Mouse (Mus musculus) urinary bladder, adult 2 months (tissue): ENCODE results near the gene Gm20696. TPM values are rescaled to one million over a fixed set of nuclear protein-coding genes. Genes with fewer than 3 reads are reported as not detected.

Experiments
- DNase-seq: peaks from one replicate; pipeline ENCODE4 v3.0.0; 2022; ENCODE audit warnings: low spot score
- polyA plus RNA-seq: library from polyadenylated mRNA; depleted of rRNA; stranded (reverse); fragments of >200 nt; gene quantifications from 2 replicates; pipeline ENCODE4 v1.2.3, GENCODE M21; 2012

Gene Gm20696
- polyA plus RNA-seq, 1 experiment = 1.2 TPM

DNA sequence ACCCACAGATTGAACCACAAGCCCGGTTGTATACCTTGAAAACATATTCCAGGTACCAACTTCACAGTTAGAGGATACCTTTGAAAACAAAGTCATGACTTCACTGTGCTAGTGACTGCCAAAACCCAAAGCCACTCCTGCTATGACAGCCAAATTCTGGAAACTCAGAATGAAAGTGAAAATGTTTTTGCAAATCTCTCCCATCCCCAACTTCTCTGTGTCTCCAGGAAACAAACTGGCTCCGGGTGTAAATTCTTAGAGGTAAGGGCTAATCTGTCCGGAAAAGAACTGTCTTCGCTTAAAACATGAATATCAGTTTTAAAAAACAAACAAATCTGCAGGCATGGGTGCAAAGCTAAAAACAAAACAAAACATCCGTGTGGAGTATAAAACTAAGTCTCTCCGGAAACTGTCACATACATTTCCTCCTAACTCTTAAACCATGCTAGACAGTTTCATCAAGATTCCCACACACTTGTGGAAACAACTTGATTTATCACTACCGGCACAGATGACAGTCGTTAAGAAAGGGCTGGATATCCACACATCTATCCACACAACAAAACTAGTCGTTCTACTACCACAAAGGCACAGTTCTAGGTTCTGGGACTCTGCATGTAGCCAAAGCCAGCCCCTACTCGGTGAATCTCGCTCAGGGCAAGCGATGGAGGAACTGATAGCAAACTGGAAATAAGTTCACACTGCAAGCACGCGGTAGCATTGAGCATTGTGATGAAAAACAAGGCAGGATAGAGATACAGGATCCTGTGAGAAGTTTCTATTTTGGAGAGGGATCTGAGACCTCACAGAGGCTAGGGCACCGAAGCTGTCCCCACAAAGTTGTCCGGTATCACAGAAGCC is 910 bp downstream of the Gm20696 start:
- no peak for DNase-seq

DNA sequence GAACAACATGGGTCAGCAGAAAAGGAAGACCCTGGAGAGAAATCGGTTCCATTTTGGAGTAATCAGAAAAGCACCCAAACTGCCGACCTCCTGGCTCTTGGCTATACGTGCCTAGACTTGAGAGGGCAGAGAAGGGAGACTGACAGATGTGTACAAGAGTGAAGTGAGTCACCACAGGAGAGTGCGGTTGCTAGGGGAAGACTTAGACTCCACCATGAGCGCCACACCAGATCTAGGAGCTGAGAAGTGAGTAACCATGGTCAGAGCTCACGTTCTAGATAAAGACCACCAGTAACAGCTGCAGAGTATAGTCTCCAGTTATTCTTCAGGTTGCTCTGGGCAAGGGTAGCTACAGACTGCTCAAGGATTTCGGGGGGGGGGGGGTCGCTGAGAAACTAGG is 3.4 kb downstream of the Gm20696 start:
- no peak for DNase-seq

DNA sequence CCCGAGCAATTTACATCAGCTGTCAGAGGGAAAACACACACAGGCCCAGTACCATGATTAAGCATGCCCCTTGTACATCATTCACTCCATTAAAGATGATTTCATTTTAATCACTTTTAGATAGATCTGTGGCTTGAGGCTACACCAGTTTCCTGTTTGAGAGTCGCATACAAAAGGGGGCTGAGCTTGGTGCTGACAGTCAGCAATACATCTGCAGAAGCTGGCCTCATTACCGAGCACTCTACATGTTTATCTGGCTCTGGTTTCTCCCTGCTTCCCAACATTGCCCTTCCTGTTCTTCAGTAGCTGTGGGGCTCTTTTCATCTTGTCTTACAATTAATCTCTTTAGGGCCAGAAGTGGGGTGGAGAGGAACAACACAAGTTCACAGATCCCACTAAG is 6.2 kb downstream of the Gm20696 start:
- DNase-seq = no peak

DNA sequence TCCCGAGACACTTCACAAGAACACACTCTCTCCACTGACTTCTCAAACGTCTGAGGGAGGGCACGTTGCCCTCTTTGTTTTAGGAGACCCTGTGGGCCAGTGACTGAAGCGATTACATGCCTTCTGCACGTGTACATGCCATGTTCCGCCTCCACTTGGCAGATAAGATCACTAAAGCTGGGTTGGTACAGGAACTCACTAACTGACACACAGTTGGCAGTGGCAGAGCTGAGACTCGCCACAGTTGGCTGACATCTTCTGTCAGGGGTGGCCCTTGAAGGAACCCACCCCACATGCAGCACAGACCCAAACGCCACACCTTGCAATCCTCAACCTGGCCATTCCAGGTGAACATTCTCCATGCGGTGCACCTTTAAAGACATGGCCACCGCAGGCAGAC is 8.0 kb downstream of the Gm20696 start:
- DNase-seq = no peak

DNA sequence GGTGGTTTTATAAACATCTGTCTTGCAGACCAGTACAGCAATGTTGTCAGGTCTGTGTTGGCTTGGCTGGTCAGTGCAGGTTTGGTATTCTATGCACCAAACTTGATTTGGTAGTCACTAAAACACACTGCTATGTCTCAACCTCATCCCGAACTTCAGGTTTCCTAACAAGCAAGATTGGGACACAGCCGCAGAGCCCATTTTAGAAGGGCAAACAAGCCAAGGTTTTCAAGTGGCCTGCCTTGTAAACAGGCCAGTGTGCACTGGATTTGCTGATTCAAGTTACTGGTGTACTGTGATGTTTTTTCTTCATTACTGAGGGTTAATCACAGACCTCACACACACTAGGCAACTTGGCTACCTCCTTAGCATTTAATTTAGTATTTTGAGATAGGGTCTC is 10.5 kb downstream of the Gm20696 start:
- no peak for DNase-seq

DNA sequence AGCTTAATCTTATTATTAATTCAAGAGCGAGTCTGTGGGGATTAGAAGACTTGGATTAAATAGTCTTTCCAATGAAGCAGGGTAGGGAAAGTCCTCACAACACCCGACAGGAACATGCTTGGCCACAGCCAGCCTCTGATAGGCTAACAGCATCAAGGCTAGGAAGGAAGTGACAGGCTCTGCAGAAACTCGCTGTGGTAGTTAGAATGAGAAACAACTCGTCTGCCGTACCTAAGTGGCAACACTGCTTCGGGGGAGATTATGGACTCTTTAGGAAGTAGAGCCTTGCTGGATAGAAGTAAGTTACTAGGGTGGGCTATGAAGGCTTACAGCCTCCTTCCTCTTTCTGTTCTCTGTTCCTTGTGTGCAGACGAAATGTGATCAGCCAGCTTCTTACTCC is 11.1 kb downstream of the Gm20696 start:
- DNase-seq = no peak

DNA sequence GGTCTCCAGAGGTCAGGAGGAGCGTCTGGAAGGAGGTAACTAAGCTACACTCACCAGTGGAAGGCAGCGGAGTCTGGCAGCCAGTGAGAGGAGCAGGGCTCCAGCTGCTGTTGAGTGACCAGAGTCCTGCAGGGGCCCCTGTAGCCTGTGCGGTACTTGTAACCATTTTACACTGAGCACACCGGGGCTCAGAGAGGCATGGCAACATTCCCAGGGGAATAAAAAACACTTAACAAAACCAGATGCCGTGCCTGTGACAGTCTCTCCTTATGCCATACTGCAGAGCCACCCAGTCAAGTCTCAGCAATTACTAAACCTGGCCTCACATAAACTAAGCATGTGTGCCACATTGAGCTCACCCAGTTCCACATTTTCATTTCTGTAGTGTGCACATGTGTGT is 12.3 kb downstream of the Gm20696 start:
- no peak for DNase-seq

DNA sequence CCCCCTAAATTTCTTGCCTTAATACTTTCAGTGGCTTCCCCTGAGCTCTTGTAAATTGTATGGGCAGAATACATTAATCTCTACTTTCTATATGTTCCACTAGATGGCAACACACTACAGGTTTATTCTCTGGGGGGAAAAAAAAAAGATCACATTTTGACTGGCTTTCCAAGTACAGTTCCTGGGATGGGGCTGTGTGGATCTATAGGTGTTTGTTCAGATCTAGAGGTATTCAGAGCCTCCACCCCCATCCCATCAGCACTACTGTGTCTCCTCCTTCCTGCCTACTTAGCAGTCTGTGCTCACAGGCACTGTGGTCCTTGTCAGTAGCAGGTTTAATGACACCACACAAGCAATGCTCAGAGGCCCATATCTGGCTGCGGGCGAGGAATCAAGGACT is 14.3 kb downstream of the Gm20696 start:
- no peak for DNase-seq

DNA sequence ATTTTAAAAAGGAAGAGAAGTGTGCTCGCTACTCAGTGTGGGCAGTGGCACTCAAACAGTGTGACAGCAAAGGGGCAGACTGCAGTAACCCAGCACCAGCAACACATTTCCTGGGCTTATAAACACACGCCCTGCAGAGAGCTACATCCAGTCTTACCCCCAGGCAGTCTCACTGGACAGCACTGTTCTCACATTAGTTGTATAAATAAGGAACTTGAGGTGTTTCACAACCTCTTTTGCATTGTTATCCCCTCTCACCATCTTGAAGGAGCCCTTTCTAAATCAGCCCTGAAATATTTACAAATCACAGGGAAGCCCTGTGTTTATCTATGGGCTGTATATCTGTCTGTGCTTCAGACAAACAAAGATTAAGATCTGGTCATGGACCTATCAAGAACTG is 17.3 kb downstream of the Gm20696 start:
- DNase-seq = no peak

DNA sequence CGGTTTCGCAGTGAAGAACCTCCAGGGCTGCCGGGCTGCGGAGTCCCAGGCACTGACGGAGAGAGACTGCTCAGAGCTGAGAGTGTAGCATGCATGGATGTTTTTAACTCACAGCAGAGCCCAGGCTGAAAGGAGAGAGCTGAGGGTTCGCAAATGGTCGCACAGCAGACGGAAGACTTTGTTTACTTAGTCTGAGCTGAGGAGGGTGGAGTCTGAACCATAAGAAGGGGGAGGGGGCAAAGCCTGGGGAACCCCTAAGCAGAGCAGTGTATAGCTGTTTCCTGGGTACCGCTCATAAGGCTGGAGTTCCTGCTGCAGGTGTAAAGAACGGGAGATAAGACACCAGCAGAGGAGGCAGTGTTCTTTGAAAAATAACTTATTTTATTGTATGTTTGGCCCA is 20.3 kb downstream of the Gm20696 start:
- DNase-seq = no peak

DNA sequence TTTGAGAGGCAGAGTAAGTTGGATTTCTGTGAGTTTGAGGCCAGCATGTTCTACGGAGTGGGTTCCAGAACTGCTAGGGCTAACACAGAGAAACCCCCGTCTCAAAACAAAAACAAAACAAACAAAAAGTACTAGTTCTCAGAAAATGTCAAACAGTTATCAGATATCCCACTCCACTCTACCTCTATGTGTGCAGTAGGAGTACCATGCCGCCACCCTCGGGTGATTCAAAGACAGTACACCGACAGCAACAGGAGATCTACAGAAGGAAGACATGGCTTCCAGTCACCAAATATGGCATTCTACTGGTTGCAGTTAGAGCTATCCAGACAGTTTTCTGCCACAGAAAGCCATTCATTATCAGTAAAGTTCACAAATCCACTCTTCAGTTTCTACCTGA is 21.7 kb downstream of the Gm20696 start:
- no peak for DNase-seq

DNA sequence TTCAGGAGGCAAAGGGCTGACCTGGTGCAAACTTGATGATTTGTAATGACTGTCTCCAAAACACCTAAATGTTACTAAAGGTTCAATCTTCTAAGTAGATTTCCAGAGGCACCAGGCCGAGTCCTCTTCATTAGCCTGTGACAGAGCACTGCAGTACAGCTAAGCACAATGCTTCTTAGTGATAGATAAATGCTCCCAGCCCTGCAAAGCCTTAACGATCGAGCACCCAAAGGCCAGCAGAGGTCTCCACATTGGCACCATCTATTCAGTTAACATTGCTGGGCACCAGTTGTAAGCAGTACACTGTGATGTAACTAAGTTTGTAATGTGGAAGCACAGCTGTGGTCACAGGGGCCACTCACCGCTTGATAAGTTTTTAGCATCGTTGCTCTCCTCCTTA is 22.2 kb downstream of the Gm20696 start:
- DNase-seq = no peak

DNA sequence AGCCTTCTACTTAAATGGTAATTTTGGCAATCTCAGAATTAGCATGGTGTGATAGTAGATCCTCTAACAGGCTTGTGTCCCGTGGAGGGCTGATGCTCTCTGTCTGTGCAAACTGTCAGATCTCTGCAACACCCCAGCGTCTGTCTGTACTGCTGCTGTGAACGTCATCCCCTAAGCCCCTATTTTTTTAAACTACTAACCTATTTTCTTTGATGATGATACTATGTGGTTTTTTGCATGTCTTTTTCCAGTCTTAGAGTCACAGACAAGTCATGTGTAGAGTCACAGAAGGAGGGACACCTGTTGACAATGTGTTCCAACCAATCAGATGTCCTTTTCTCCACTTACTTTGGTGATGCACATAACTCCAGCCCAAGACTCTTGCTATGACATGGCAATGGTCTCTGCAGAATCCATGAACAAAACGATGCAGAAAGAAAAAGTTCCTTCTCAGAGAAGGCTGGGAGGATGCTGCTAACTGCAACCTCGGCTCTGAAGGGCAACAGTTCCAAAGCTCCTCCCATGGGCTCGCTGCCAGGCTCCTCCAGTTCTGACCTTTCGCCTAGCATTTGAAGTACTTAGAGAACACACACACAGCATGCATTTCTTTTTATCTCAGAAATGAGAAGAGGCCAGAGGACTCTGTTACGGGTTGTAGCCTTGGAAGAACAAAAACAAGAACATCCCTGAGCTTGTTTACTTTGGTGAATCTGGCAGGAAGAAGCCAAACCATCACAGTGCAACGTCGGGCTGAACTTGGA is 23.0 kb downstream of the Gm20696 start:
- DNase-seq = no peak

DNA sequence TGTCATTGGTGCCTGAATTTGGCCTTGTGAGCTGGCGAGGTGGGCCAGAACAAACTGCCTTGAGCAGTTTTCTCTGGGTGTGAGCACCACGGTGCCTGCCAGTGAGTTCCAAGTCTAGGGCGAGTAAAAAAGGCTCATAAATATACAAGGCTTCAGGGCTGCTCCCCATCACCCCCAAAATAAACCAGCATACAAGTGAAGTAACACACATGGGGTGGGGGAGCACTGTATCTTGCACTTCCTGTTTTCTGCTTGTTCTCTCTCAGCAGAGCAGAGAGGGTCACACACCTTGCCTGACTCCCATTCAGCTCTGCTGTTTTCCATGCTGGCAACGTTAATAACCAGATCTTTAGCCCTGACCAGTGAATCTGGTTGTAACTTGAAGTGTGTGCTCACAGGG is 29.1 kb downstream of the Gm20696 start:
- DNase-seq = no peak

DNA sequence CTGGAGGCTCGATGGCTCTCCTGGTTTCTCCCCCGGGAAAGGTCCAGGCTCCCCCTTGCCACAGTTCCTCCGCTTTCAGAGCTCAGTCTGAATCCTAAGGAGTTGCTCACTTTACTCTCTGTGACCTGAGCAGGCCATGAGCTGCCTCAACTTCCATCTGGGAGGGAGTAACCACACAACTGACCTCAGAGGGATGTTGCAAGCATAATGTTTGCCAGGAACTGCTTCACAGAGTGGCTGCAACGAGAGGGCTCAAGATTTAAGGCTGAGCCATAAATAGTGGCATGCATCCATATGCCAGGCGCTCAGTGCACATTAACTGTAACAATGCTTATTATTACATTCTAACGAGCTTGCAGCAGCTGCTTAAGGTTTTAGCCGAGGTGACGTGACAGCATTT is 29.8 kb downstream of the Gm20696 start:
- no peak for DNase-seq

DNA sequence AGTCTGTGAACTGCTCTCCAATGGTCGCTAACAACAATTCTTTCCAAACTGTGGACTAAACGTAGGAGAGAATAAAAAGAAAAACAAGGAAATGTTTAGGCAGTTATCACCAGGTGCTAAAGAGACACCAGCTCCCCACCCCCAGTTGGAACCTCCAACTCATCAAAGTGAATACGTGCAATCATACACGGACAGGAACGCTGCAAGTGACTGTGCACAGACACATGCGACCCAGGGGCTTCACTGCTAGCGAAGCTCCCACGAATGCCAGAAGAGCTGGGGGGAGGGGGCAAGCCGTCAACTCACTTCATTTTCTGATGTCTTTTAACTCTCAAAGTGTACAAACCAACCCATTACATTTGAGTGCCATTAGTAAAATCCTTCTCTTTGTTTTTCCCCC is 30.5 kb downstream of the Gm20696 start:
- DNase-seq = no peak

DNA sequence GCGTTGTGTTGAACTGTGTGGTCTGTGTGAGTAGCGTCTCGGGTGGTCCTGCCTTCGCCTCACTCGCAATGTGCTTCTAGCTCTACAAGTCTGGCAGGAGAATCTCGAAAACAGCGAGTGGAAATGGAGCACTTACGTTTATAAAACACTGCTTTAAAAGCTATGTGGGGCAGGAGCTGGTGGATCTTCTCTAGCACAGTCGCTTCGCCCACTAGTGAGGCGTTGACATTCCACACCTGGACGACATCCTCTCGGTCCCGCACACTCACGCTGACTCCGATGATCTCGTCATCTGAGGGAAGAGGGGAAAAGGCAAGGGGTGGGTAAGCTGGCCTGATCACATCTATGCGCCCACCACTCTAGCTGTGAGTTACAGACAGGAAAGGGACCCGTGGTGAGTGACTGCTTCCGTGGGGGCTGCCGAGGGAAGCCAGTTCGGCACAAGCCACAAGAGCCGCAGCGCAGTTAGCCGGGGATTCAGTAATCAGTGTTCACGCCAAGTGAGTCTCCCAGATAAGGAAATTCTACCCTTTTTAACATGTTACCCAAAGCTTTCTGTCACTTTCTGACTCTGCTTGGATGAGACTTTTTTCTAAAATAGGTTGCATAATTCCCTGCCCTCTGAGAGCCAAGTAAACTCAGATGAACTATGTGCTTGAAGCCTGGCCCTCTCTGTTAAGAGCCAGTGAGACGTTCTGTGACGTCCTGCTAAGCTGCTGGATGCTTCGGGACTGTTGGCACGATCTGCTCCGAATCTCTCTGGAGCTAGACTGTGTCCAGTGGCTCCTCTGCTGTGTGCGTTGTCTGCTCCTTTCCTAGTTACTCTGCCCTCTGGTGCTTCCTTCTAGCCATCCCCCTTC is 34.2 kb downstream of the Gm20696 start:
- DNase-seq = no peak

DNA sequence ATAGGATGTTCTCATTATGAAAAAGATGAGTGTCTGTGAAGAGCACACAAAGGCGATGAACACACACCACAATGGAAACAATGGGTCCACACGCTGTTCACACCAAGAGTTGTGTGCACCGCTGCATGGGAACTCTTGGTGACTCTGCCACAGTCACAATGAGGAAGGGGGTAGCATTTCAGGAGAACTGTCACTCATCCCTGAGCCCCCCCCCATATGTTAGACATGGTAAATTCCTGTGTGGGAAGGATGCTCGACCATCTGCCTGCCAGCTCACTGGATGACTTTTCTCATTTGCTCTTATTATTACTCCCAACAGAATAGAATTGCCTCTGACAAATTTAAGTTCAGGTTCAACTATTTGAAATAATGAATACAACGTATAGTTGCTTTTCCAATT is 35.0 kb downstream of the Gm20696 start:
- DNase-seq = no peak

DNA sequence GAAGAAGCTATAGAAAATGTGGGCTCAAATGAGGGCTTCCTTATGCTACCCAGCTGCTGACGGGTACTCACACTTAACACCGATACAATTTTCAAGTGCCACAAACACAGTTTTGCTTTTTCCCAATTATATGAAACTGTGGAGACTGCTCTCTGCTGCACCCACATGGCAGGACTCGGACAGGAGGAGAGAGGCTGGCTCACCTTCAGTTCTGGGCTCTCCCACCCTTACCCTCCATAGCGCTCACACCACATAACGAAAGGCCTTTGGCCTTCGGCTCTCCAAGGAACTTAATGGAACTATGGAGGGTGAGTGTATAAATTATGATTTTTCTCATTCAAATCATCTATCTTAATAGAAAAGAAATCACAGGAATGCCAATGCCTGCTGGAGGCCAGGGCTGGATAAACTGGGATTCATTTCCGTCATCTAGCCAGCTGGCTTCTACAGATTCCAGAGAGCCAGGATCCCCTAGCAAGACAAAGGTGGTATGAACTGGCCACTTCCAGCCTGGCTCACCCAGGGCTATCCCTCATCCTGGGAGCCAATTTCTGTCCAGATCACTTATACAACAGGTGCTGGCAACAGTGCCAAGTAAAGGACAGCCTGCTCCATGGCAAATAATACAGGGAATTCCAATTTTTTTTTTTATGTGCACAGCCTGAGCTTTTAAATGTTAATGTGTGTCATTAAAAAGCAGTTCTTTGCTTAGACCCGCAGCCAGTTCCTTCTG is 36.7 kb downstream of the Gm20696 start:
- DNase-seq = no peak

DNA sequence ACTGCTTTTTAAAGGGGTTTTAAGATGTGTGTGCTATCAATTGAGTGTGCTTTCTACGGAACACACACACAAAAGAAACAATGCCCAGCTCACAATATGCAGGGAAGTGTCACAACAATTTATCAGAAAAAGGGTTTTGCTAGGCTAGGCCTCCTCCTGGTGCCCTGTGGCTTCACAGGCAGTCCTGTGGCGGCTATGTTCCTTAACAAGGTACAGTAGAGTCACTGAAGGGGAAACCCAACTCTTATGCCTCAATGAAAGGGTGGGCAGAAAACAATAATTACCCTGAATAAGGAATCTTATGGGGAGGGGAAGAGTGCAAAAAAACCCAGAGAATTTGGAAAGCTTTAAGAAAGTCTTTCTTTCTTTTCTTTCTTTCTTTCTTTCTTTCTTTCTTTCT is 40.2 kb downstream of the Gm20696 start:
- DNase-seq = no peak

DNA sequence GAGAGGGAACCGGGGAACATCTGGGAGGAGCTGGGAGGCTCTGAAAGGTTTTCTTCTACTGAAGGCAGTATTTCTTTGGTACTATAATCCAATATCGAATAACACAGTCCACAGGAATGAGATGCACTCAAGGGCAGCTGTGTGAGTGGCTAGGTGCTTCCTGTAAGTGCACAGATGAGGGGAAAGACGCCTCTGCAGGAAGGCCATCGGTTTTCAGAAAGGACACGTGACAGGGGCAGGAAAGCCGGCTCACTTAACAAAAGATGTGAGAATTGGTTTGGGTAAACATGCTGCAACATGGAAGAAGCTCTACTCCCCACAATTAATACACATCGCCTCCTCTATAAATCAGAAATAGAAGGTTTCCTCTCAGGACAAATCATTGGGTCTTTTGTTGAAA is 40.8 kb downstream of the Gm20696 start:
- no peak for DNase-seq

DNA sequence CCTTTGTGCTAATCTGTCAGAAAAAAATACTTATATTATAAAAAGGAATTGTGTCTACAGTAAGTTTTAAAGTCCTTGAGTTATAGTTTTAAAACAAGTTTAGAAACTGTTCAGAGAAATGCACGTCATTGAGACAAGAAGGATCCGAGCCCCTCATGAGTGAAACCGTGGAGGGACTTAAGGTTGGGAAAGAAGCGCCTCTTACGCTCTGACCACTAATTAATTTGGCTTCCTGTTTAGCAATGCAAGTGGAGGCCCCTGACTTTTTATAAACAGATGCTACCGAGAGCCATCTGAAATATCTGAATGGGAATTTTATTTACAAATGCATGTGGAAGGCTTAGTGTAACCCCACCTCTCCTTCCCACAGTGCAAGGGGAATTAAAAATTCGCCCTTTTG is 41.3 kb downstream of the Gm20696 start:
- no peak for DNase-seq
